Mouse (Mus musculus): ENCODE data around the gene Rbpjl. TPM values are rescaled to one million over a fixed set of nuclear protein-coding genes. Genes with fewer than 3 reads are reported as not detected.

Rbpjl gene
- total RNA-seq, 1 experiment from 2014 or later, result not detected

- 0 out of 4 replicates have a peak, but pooled peaks of 1 of the 2 experiments have one; percentile 32 for ATAC-seq (replicated peaks in 1 of 2; ENCODE audit: insufficient read depth in 1 of 2, low FRiP score in 2 of 2, low TSS enrichment in 1 of 2, low read depth in 1 of 2, poor library complexity in 2 of 2, severe bottlenecking in 2 of 2)
Observed at GRCm38 (mm10) chr2:164452000-164452676, 49.2 kb downstream of the Rbpjl start.

DNA sequence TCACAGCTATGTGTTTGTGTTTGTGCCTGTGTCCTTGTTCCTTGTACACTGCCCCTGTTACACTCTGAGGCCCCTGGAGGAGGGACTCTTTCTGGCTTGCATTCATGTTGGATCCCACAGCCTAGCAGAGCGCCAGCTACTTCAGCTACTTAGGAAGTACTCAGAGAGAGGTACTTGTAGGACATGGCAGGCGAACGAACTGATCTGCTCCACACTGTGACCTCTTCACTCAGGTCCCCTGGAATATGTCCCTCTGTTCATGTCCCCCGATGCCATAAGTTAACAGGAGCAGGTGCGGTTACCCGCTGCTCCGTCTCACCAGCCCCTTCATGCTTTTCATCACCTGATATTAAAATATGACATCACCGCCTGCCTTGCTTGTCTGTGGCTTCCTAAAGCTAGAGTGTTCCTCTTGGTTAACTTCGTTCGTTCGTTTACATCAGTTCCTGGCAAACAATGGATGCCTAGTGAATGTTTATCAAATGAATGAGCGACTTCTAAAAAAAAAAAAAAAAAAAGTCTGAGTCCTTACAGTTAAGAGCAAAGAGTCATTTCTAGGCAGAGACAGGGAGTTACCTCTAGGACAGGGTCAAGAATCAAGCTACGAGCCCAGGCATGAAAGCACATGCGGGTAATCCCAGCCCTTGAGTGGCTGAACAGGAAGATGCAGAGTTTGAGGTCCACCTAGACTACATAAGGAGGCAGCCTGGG, 50.3 kb downstream of the Rbpjl start:
- no peak for ATAC-seq (replicated peaks in 1 of 2; ENCODE audit: insufficient read depth in 1 of 2, low FRiP score in 2 of 2, low TSS enrichment in 1 of 2, low read depth in 1 of 2, poor library complexity in 2 of 2, severe bottlenecking in 2 of 2)

DNA sequence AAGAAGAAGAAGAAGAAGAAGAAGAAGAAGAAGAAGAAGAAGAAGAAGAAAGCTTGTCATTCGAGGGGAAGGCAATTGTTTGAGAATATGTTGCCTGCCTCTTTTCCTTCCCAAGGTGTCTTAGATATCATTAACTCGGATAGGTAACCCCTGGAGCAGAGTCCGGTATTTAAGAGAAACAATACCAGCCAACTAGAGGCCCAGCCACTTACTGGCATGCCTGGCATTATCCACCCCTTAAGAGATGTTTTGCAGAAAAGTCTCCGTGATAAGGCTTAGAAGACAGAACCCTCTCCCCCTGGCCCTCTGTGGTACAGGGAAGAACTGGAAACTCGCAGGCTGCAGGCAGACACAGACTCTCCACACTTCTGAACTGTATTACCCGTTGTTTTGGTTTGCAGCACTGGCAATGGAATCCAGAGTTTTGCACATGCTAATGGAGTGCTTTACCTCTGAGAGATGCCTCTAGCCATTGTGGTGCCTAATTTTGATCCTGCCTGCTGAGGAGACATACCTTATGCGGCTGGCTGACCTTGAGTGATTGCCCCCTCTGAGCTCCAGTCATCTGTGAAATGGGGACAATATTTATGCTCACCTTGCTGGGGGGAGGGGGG, 51.1 kb downstream of the Rbpjl start:
- no peak for ATAC-seq (replicated peaks in 1 of 2; ENCODE audit: insufficient read depth in 1 of 2, low FRiP score in 2 of 2, low TSS enrichment in 1 of 2, low read depth in 1 of 2, poor library complexity in 2 of 2, severe bottlenecking in 2 of 2)

- no peak for ATAC-seq (replicated peaks in 1 of 2; ENCODE audit: insufficient read depth in 1 of 2, low FRiP score in 2 of 2, low TSS enrichment in 1 of 2, low read depth in 1 of 2, poor library complexity in 2 of 2, severe bottlenecking in 2 of 2)
Observed at GRCm38 (mm10) chr2:164454846-164455245, 51.9 kb downstream of the Rbpjl start.

DNA sequence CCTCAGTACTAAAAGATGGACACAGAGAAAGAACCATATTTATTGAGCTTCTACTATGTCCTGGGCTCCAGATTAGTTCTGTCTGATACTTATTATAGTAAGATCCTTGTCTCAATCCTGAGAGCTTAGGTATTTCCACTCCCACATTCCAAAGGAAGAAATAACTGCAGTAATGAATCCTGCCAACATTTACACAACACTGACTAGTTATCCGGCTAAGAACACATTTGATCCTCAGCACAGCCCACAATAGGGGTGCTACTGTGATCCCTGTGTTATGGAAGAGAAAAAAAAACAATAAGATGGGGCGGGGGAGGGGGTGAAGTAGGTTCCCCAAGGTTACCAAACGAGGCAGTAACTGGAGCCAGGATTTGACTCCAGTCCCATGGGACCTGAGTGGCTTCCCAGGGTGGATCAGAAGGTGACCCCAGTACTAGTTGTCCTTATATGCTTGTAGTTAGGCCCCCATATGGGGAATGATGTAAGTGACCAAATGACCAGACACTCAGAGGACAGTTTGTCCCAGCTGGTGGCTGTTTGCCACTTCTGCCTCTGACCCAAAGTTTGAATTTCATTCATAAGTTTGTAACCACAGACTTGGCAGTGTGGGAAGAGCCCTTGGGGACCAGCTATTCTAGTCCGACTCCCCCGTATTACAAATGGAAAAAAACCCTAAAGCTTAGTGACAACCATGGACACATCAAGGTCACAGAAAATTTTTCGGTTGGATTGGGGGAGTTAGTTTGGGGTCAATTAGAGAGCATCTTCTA, 52.7 kb downstream of the Rbpjl start:
- no peak for ATAC-seq (replicated peaks in 1 of 2; ENCODE audit: insufficient read depth in 1 of 2, low FRiP score in 2 of 2, low TSS enrichment in 1 of 2, low read depth in 1 of 2, poor library complexity in 2 of 2, severe bottlenecking in 2 of 2)

DNA sequence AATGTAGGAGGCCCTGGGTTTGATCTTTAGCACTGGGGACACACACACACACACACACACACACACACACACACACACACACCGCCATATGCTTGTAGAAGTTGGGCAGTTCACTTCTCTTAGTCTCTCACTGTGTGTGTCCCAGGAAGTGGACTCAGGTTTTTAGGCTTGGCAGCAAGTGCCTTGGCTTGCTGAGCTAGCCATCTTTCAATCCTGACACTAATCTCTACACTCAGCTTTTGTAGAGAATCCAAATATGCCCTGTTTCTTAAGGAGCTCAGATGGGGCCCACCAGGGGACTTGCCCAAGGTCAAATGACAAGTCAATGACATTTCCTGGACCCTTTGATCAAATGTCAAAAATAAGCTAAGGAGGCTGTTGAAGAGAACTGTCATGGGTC, 53.5 kb downstream of the Rbpjl start:
- no peak for ATAC-seq (replicated peaks in 1 of 2; ENCODE audit: insufficient read depth in 1 of 2, low FRiP score in 2 of 2, low TSS enrichment in 1 of 2, low read depth in 1 of 2, poor library complexity in 2 of 2, severe bottlenecking in 2 of 2)

GRCm38 (mm10) chr2:164456864-164457300, 53.9 kb downstream of the Rbpjl start, which contains the start of gene Sys1:
Sys1 (plus strand) TSS chr2:164456964.
- ATAC-seq (replicated peaks in 1 of 2; ENCODE audit: insufficient read depth in 1 of 2, low FRiP score in 2 of 2, low TSS enrichment in 1 of 2, low read depth in 1 of 2, poor library complexity in 2 of 2, severe bottlenecking in 2 of 2), result no peak

- ATAC-seq (replicated peaks in 1 of 2; ENCODE audit: insufficient read depth in 1 of 2, low FRiP score in 2 of 2, low TSS enrichment in 1 of 2, low read depth in 1 of 2, poor library complexity in 2 of 2, severe bottlenecking in 2 of 2), result no peak
Observed at GRCm38 (mm10) chr2:164457942-164458341, 55.0 kb downstream of the Rbpjl start.

DNA sequence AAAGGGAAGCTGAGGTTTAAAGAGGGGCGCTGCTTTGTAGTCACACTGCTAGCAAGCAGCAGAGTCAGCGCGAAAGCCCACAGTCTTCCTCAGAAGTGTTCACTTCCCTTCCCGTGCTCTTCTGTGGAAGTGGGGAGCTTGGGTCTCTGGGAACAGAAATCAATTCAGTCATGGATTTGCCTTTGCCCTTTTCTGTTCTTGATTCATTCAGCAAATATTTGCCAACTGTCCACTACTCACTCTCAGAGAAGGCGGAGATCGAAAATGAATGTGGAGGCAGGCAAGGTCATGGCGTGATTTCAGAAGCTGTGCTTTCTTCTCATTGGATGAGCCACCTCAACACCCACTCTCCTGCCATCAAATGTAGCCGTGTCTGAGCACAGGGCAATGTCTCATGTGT, 55.6 kb downstream of the Rbpjl start:
- ATAC-seq (replicated peaks in 1 of 2; ENCODE audit: insufficient read depth in 1 of 2, low FRiP score in 2 of 2, low TSS enrichment in 1 of 2, low read depth in 1 of 2, poor library complexity in 2 of 2, severe bottlenecking in 2 of 2), result no peak; a peak in 1 of 4 replicates

GRCm38 (mm10) chr2:164460745-164461551, 58.0 kb downstream of the Rbpjl start, which contains the start of gene Gm20458:
Gm20458 (plus strand) TSS chr2:164460967.
- ATAC-seq (replicated peaks in 1 of 2; ENCODE audit: insufficient read depth in 1 of 2, low FRiP score in 2 of 2, low TSS enrichment in 1 of 2, low read depth in 1 of 2, poor library complexity in 2 of 2, severe bottlenecking in 2 of 2), result peak; percentile 93 to 95

Other genes with a start within 250 kb of the Rbpjl start
- gene Kcns1, start 232.0 kb upstream of the Rbpjl start, total RNA-seq (2017), result 0.38 and 2.3 TPM in 2 replicates
- gene Wfdc5, start 220.4 kb upstream of the Rbpjl start, total RNA-seq (2017), result not detected in 2 replicates
- gene Wfdc12, start 212.5 kb upstream of the Rbpjl start, total RNA-seq (2017), result not detected in 2 replicates
- not detected in 2 replicates for gene Wfdc15a, start 203.0 kb upstream of the Rbpjl start, total RNA-seq (2017)
- not detected in 2 replicates for gene Wfdc15b, start 181.5 kb upstream of the Rbpjl start, total RNA-seq (2017)
- gene Svs2, start 164.7 kb upstream of the Rbpjl start, total RNA-seq (2017), result not detected in 2 replicates
- not detected in 2 replicates for gene Svs3b, start 146.5 kb upstream of the Rbpjl start, total RNA-seq (2017)
- not detected in 2 replicates for gene Svs4, start 124.7 kb upstream of the Rbpjl start, total RNA-seq (2017)
- not detected in 2 replicates for gene Svs3a, start 113.9 kb upstream of the Rbpjl start, total RNA-seq (2017)
- not detected in 2 replicates for gene Svs6, start 86.4 kb upstream of the Rbpjl start, total RNA-seq (2017)
- gene Svs5, start 70.4 kb upstream of the Rbpjl start, total RNA-seq (2017), result not detected in 2 replicates
- gene Slpi, start 14.0 kb upstream of the Rbpjl start, total RNA-seq (2017), result 5.4 and 12.8 TPM in 2 replicates
- gene Matn4, start 2.0 kb downstream of the Rbpjl start, total RNA-seq (2017), result 0.31 TPM in 1 of 2 replicates, not detected in the other
- 11.6 and 17.7 TPM in 2 replicates for gene Sdc4, start 40.7 kb downstream of the Rbpjl start, total RNA-seq (2017)
- gene Sys1, start 53.8 kb downstream of the Rbpjl start, total RNA-seq (2017), result 17.0 and 20.7 TPM in 2 replicates
- gene Gm20458, start 57.8 kb downstream of the Rbpjl start, total RNA-seq (2017), result 1.7 TPM in 1 of 2 replicates, not detected in the other
- gene Trp53tg5, start 70.6 kb downstream of the Rbpjl start, total RNA-seq (2017), result not detected in 2 replicates
- gene Dbndd2, start 83.0 kb downstream of the Rbpjl start, total RNA-seq (2017), result 1.6 TPM in 1 of 2 replicates, not detected in the other
- 28.1 and 28.2 TPM in 2 replicates for gene Pigt, start 94.4 kb downstream of the Rbpjl start, total RNA-seq (2017)
- gene Wfdc2, start 159.3 kb downstream of the Rbpjl start, total RNA-seq (2017), result 7.5 and 11.6 TPM in 2 replicates
- gene Spint3, start 170.3 kb downstream of the Rbpjl start, total RNA-seq (2017), result not detected in 2 replicates
- not detected in 2 replicates for gene Wfdc6a, start 182.3 kb downstream of the Rbpjl start, total RNA-seq (2017)
- not detected in 2 replicates for gene Eppin, start 190.5 kb downstream of the Rbpjl start, total RNA-seq (2017)
- not detected in 2 replicates for gene Wfdc6b, start 210.4 kb downstream of the Rbpjl start, total RNA-seq (2017)
- gene Wfdc8, start 210.5 kb downstream of the Rbpjl start, total RNA-seq (2017), result not detected in 2 replicates
- gene Wfdc16, start 235.7 kb downstream of the Rbpjl start, total RNA-seq (2017), result not detected in 2 replicates